ENCODE assay signal across 10 mouse cellular contexts in the genomic region with DNA sequence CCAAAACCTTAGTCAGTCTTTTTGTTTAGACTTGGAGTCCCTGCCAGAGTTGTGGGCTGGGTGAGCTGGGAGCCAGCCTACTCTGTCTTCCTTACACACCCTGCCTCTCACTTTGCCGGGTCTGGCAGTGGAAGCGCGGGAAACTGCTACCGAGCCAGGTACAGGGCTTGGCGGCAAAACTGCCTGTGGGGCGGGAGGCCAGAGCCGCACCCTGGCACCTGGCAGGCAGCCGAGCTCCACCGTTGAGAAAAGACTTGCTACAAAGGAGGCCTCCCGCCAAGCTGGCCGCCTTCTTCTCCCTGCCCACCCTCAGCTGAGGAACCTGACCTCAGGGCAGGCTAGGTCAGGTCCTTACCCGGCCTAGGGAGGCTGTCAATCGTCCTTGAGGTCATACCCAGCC. TPM values are rescaled to one million over a fixed set of nuclear protein-coding genes. Genes with fewer than 3 reads are reported as not detected.
DNase-seq lines count a peak whose midpoint lies in the region; ATAC-seq and TF ChIP-seq lines count a peak whose summit lies in the region.
"Had no signal": no experiment of that assay in that cellular context is flagged by ENCODE, and none has a peak within 500 bp of the region (broad histone marks: within the 10 kb centered on the region; RNA-seq: fewer than 3 reads in every experiment).

No protein-coding gene starts in this region.

- no peak overlapping the region for H3K4me2 ChIP-seq in hindbrain, embryonic 12.5 days (replicated peaks)
- no peak overlapping the region for H3K4me2 ChIP-seq in hindbrain, postnatal 0 days (ENCODE audit: low read depth, low read length)
- no peak overlapping the region for H3K4me2 ChIP-seq in lung, embryonic 16.5 days (ENCODE audit: low read depth, low read length)
- no peak overlapping the region for H3K4me2 ChIP-seq in stomach, embryonic 14.5 days (replicated peaks; ENCODE audit: low read depth, low read length)
- H3K4me2 ChIP-seq: embryonic facial prominence, embryonic 13.5 days; midbrain, embryonic 12.5 days had no signal

- intact Hi-C loops in gastrocnemius, adult 2 months (cut with DNase I): loop anchor here (5.0 kb wide), 2 partner anchors 168 to 183 kb away; no protein-coding TSS in a partner anchor

- H3K27ac ChIP-seq in hindbrain, embryonic 12.5 days: no peak overlapping the region
- no peak overlapping the region for H3K27ac ChIP-seq in hindbrain, postnatal 0 days
- H3K27ac ChIP-seq in lung, embryonic 16.5 days (ENCODE audit: low read length): no peak overlapping the region
- H3K27ac ChIP-seq in stomach, embryonic 14.5 days (ENCODE audit: low read length): no peak overlapping the region
- H3K27ac ChIP-seq in thymus, adult 2 months (ENCODE audit: control insufficient read depth, insufficient read depth, low read length): no peak overlapping the region
- H3K27ac ChIP-seq in gastrocnemius, adult 2 months: no peak overlapping the region
- H3K27ac ChIP-seq: embryonic facial prominence, embryonic 13.5 days; midbrain, embryonic 12.5 days had no signal

- DNase-seq in hindbrain, postnatal 0 days (ENCODE audit: low spot score): no peak
- DNase-seq in cerebellum, postnatal 14 days: peak; percentile 50 to 51
- no peak for DNase-seq in thymus, adult 2 months
- DNase-seq in gastrocnemius, adult 2 months: no peak
- no peak for DNase-seq in adrenal gland, adult 2 months

- 0 out of 2 replicates have a peak, but pooled peaks have one; percentile 20 for ATAC-seq in hindbrain, embryonic 12.5 days (ENCODE audit: low FRiP score)
- ATAC-seq in hindbrain, postnatal 0 days: no peak
- peak; percentile 66 for ATAC-seq in lung, embryonic 16.5 days (ENCODE audit: low read depth)
- ATAC-seq in stomach, embryonic 14.5 days (ENCODE audit: insufficient number of reproducible peaks, insufficient read depth, low FRiP score, low read depth): peak; percentile 70

- no peak overlapping the region for H3K9ac ChIP-seq in hindbrain, embryonic 12.5 days
- no peak overlapping the region for H3K9ac ChIP-seq in hindbrain, postnatal 0 days (replicated peaks; ENCODE audit: low read length)
- H3K9ac ChIP-seq in lung, embryonic 16.5 days (ENCODE audit: low read length): no peak overlapping the region
- no peak overlapping the region for H3K9ac ChIP-seq in stomach, embryonic 14.5 days (replicated peaks; ENCODE audit: low read depth, low read length)
- H3K9ac ChIP-seq: embryonic facial prominence, embryonic 13.5 days; midbrain, embryonic 12.5 days had no signal

- H3K4me3 ChIP-seq in hindbrain, embryonic 12.5 days: no peak overlapping the region
- no peak overlapping the region for H3K4me3 ChIP-seq in hindbrain, postnatal 0 days (ENCODE audit: low read length)
- no peak overlapping the region for H3K4me3 ChIP-seq in lung, embryonic 16.5 days (ENCODE audit: low read length)
- no peak overlapping the region for H3K4me3 ChIP-seq in stomach, embryonic 14.5 days (ENCODE audit: low read depth, low read length)
- H3K4me3 ChIP-seq in thymus, adult 2 months (ENCODE audit: control insufficient read depth, insufficient read depth, low read length): no peak overlapping the region
- no peak overlapping the region for H3K4me3 ChIP-seq in gastrocnemius, adult 2 months
- H3K4me3 ChIP-seq: embryonic facial prominence, embryonic 13.5 days; midbrain, embryonic 12.5 days had no signal

- WGBS in hindbrain, embryonic 12.5 days: 36% methylated on average over 13 of the region's 13 CpGs
- WGBS in hindbrain, postnatal 0 days: 25% methylated on average over 13 of the region's 13 CpGs
- 24% methylated on average over 13 of the region's 13 CpGs for WGBS in lung, embryonic 16.5 days
- 34% methylated on average over 13 of the region's 13 CpGs for WGBS in stomach, embryonic 14.5 days
- 74% methylated on average over 13 of the region's 13 CpGs for WGBS in thymus, adult 2 months

- no peaks in the 10 kb centered on the region for H3K9me3 ChIP-seq in hindbrain, embryonic 12.5 days (replicated peaks)
- H3K9me3 ChIP-seq in hindbrain, postnatal 0 days (ENCODE audit: low read length): no peaks in the 10 kb centered on the region
- H3K9me3 ChIP-seq in lung, embryonic 16.5 days (ENCODE audit: control insufficient read depth, low read length): no peaks in the 10 kb centered on the region
- H3K9me3 ChIP-seq in stomach, embryonic 14.5 days (ENCODE audit: control insufficient read depth, low read depth, low read length): no peaks in the 10 kb centered on the region
- H3K9me3 ChIP-seq: midbrain, embryonic 12.5 days had no signal

- no peaks in the 10 kb centered on the region for H3K36me3 ChIP-seq in hindbrain, embryonic 12.5 days
- no peaks in the 10 kb centered on the region for H3K36me3 ChIP-seq in hindbrain, postnatal 0 days (ENCODE audit: insufficient read depth, low read length)
- no peaks in the 10 kb centered on the region for H3K36me3 ChIP-seq in lung, embryonic 16.5 days (ENCODE audit: control insufficient read depth, insufficient read depth, low read length)
- no peaks in the 10 kb centered on the region for H3K36me3 ChIP-seq in stomach, embryonic 14.5 days (ENCODE audit: control insufficient read depth, insufficient read depth, low read length)
- no peaks in the 10 kb centered on the region for H3K36me3 ChIP-seq in thymus, adult 2 months (ENCODE audit: control insufficient read depth, insufficient read depth, low read length)
- H3K36me3 ChIP-seq: embryonic facial prominence, embryonic 13.5 days; midbrain, embryonic 12.5 days had no signal

- H3K27me3 ChIP-seq in hindbrain, embryonic 12.5 days: no peaks in the 10 kb centered on the region
- H3K27me3 ChIP-seq in hindbrain, postnatal 0 days (ENCODE audit: insufficient read depth, low read length): no peaks in the 10 kb centered on the region
- H3K27me3 ChIP-seq in lung, embryonic 16.5 days (ENCODE audit: control insufficient read depth, insufficient read depth, low read depth, low read length): no peaks in the 10 kb centered on the region; the same call in 1 of the 2 replicates
- H3K27me3 ChIP-seq in stomach, embryonic 14.5 days (ENCODE audit: control insufficient read depth, insufficient read depth, low read length): no peaks in the 10 kb centered on the region
- H3K27me3 ChIP-seq in thymus, adult 2 months (ENCODE audit: control insufficient read depth, insufficient read depth, low read length): no peaks in the 10 kb centered on the region
- H3K27me3 ChIP-seq: embryonic facial prominence, embryonic 13.5 days had no signal

- no peak for TF ChIP-seq POLR2A in thymus, adult 2 months (IDR thresholded peaks at IDR 0.05; ENCODE audit: control insufficient read depth, extremely low read depth, insufficient read depth, low read length, poor library complexity)

- no peaks in the 10 kb centered on the region for H3K4me1 ChIP-seq in hindbrain, embryonic 12.5 days
- H3K4me1 ChIP-seq in hindbrain, postnatal 0 days (ENCODE audit: insufficient read depth, low read length): no peaks in the 10 kb centered on the region
- H3K4me1 ChIP-seq in lung, embryonic 16.5 days (replicated peaks; ENCODE audit: control insufficient read depth, insufficient read depth, low read length): no peaks in the 10 kb centered on the region
- H3K4me1 ChIP-seq in stomach, embryonic 14.5 days (ENCODE audit: control insufficient read depth, insufficient read depth, low read length): no peaks in the 10 kb centered on the region
- H3K4me1 ChIP-seq in thymus, adult 2 months (replicated peaks; ENCODE audit: control insufficient read depth, insufficient read depth, low read length): no peaks in the 10 kb centered on the region

- no peak for TF ChIP-seq CTCF in hindbrain, postnatal 0 days (IDR thresholded peaks at IDR 0.05; ENCODE audit: low read depth)
- no peak for TF ChIP-seq CTCF in thymus, adult 2 months (IDR thresholded peaks at IDR 0.05; ENCODE audit: borderline replicate concordance, control insufficient read depth, extremely low read depth, insufficient read depth, low read length, poor library complexity)
- TF ChIP-seq CTCF in gastrocnemius, adult 2 months (IDR thresholded peaks at IDR 0.05): no peak

RNA-seq across cellular contexts. Expression of gene Bmp8b, which starts 24.2 kb away (rescaled TPM):
- polyA plus RNA-seq in hindbrain, embryonic 12.5 days (2016; fragmentation: Nextera tagmentation; extraction: Ambion mirVana): 0.33 and 0.44 TPM in 2 replicates
- 0.42 and 0.47 TPM in 2 replicates for total RNA-seq in hindbrain, postnatal 0 days (2014; rRNA removed)
- 0.29 and 0.43 TPM in 2 replicates for polyA plus RNA-seq in hindbrain, postnatal 0 days (2015; fragmentation: Nextera tagmentation; extraction: Ambion mirVana)
- 1.5 and 2.0 TPM in 2 replicates for polyA plus RNA-seq in lung, embryonic 16.5 days (2015; fragmentation: Nextera tagmentation; extraction: Ambion mirVana)
- polyA plus RNA-seq in stomach, embryonic 14.5 days (2014; fragmentation: Nextera tagmentation; extraction: Ambion mirVana): 0.80 and 1.1 TPM in 2 replicates
- 0.05 and 0.17 TPM in 2 replicates for polyA plus RNA-seq in thymus, adult 2 months (2012; rRNA removed)
- total RNA-seq in gastrocnemius, adult 2 months (2021): not detected
- not detected for total RNA-seq in adrenal gland, adult 2 months (2021)
- polyA plus RNA-seq in adrenal gland, adult 2 months (2012; rRNA removed): 0.03 and 0.17 TPM in 2 replicates

RNA-seq across cellular contexts. Expression of gene Oxct2b, which starts 35.3 kb away (rescaled TPM):
- polyA plus RNA-seq in hindbrain, embryonic 12.5 days (2016; fragmentation: Nextera tagmentation; extraction: Ambion mirVana): 0.48 TPM in 1 of 2 replicates, not detected in the other
- total RNA-seq in hindbrain, postnatal 0 days (2014; rRNA removed): 0.16 and 0.75 TPM in 2 replicates
- polyA plus RNA-seq in hindbrain, postnatal 0 days (2015; fragmentation: Nextera tagmentation; extraction: Ambion mirVana): 0.60 and 0.93 TPM in 2 replicates
- not detected in 2 replicates for polyA plus RNA-seq in lung, embryonic 16.5 days (2015; fragmentation: Nextera tagmentation; extraction: Ambion mirVana)
- polyA plus RNA-seq in stomach, embryonic 14.5 days (2014; fragmentation: Nextera tagmentation; extraction: Ambion mirVana): not detected in 2 replicates
- polyA plus RNA-seq in thymus, adult 2 months (2012; rRNA removed): 0.15 TPM in 1 of 2 replicates, not detected in the other
- not detected for total RNA-seq in gastrocnemius, adult 2 months (2021)
- not detected for total RNA-seq in adrenal gland, adult 2 months (2021)
- polyA plus RNA-seq in adrenal gland, adult 2 months (2012; rRNA removed): not detected in 2 replicates
- polyA plus RNA-seq: embryonic facial prominence, embryonic 13.5 days; midbrain, embryonic 12.5 days had no signal

RNA-seq across cellular contexts. Expression of gene Ppie, which starts 59.0 kb away (rescaled TPM):
- 80.3 and 83.2 TPM in 2 replicates for polyA plus RNA-seq in hindbrain, embryonic 12.5 days (2016; fragmentation: Nextera tagmentation; extraction: Ambion mirVana)
- total RNA-seq in hindbrain, postnatal 0 days (2014; rRNA removed): 22.0 and 39.5 TPM in 2 replicates
- polyA plus RNA-seq in hindbrain, postnatal 0 days (2015; fragmentation: Nextera tagmentation; extraction: Ambion mirVana): 44.4 and 49.7 TPM in 2 replicates
- 93.7 and 94.7 TPM in 2 replicates for polyA plus RNA-seq in lung, embryonic 16.5 days (2015; fragmentation: Nextera tagmentation; extraction: Ambion mirVana)
- 104 and 109 TPM in 2 replicates for polyA plus RNA-seq in stomach, embryonic 14.5 days (2014; fragmentation: Nextera tagmentation; extraction: Ambion mirVana)
- polyA plus RNA-seq in thymus, adult 2 months (2012; rRNA removed): 24.8 and 26.1 TPM in 2 replicates
- 10 to 100 TPM; 21.3 to 21.4 TPM for total RNA-seq in gastrocnemius, adult 2 months (2021)
- total RNA-seq in adrenal gland, adult 2 months (2021): 10 to 100 TPM; 42.4 to 59.1 TPM
- 9.1 and 10.5 TPM in 2 replicates for polyA plus RNA-seq in adrenal gland, adult 2 months (2012; rRNA removed)

Comparison
In these comparisons a context has a peak if more than half of its experiments do, and no peak if none do; other contexts are left out.
1. DNase-seq: peak in cerebellum, postnatal 14 days (2 of 2); none in hindbrain, postnatal 0 days (single experiment), thymus, adult 2 months (single experiment), gastrocnemius, adult 2 months (single experiment) and adrenal gland, adult 2 months (single experiment).